Mouse (Mus musculus) MEL-GATA-1-ER (cell line): ENCODE results near the gene Apoc2.

ENCODE experiments used
- DNase-seq: peaks from one replicate; pipeline ENCODE4 v3.0.0-alpha.2; 2012; ENCODE audit warnings: low read depth; ENCODE audit errors: extremely low read depth

Apoc2 gene

GRCm38 (mm10) chr7:19629361-19629734 lies 48.4 kb downstream of the Apoc2 start, which contains the start of gene Relb:
TSS of gene Relb (minus strand) at chr7:19629438.
- peak; percentile 29 for DNase-seq

GRCm38 (mm10) chr7:19628536-19629360 lies 49.0 kb downstream of the Apoc2 start:
- peak; percentile 98 for DNase-seq

- DNase-seq, result no peak
Measured at GRCm38 (mm10) chr7:19628192-19628535, 49.6 kb downstream of the Apoc2 start.

- DNase-seq, result no peak
Measured at GRCm38 (mm10) chr7:19627721-19628120, 50.0 kb downstream of the Apoc2 start.

GRCm38 (mm10) chr7:19623433-19623832 lies 54.3 kb downstream of the Apoc2 start:
- DNase-seq, result no peak

- no peak for DNase-seq
Measured at GRCm38 (mm10) chr7:19622241-19622640, 55.5 kb downstream of the Apoc2 start.
